Mouse (Mus musculus) lung, adult 2 months (tissue): ENCODE results near the gene Suox. TPM values are rescaled to one million over a fixed set of nuclear protein-coding genes. Genes with fewer than 3 reads are reported as not detected.

Source experiments
- DNase-seq: peaks from one replicate; pipeline ENCODE4 v3.0.0; 2022
- H3K4me1 ChIP-seq: fragments of 200-500 bp; 2 replicates; pipeline ENCODE4 v1.6.1; 2011; ENCODE audit warnings: low read length; ENCODE audit not compliant: control insufficient read depth, insufficient read depth
- H3K4me3 ChIP-seq: fragments of 200-500 bp; replicated peaks from 2 replicates; pipeline ENCODE3; 2011; ENCODE audit warnings: low read depth, mild to moderate bottlenecking, control low read depth, low read length; ENCODE audit errors: extremely low read depth
- CTCF ChIP-seq: fragments of 200-500 bp; IDR thresholded peaks from 2 replicates; pipeline ENCODE4 v1.5.1; 2011; ENCODE audit warnings: mild to moderate bottlenecking, low read length, control low read depth; ENCODE audit not compliant: insufficient read depth
- POLR2A ChIP-seq: fragments of 200-500 bp; IDR thresholded peaks from 2 replicates; pipeline ENCODE4 v1.6.1; 2011; ENCODE audit warnings: low read depth, mild to moderate bottlenecking, control low read depth, low read length, borderline replicate concordance; ENCODE audit errors: extremely low read depth
- WGBS: fragments of 180-500 bp; shearing (Covaris S2); methylation state at CpG from one replicate; pipeline ENCODE4 v1.1.7; 2018; 5-methylcytosine and 5-hydroxymethylcytosine counted together
- polyA plus RNA-seq: library from polyadenylated mRNA; depleted of rRNA; stranded (reverse); fragments of >200 nt; gene quantifications from 2 replicates; pipeline ENCODE4 v1.2.3, GENCODE M21; 2012

Gene Suox
- polyA plus RNA-seq, 1 experiment, result 15.3 TPM

GRCm38 (mm10) chr10:128699611-128700010, 25.7 kb upstream of the Suox start:
- peaks cover 6% of the 10 kb centered on the region for H3K4me1 ChIP-seq
- DNase-seq, result no peak
- H3K4me3 ChIP-seq, result no peak overlapping the region
- 70% methylated on average over 11 of the region's 11 CpGs for WGBS
- TF ChIP-seq POLR2A (no peak), CTCF (no peak)

GRCm38 (mm10) chr10:128699006-128699405, 25.1 kb upstream of the Suox start:
- 82% methylated on average over 5 of the region's 5 CpGs for WGBS
- TF ChIP-seq POLR2A (no peak), CTCF (no peak)
- Histone ChIP-seq H3K4me3 (no peak overlapping the region), H3K4me1 (peaks cover 5% of the 10 kb centered on the region)
- no peak for DNase-seq

- no peak for DNase-seq
- WGBS, result 74% methylated on average over 6 of the region's 6 CpGs
- Histone ChIP-seq H3K4me1 (peaks cover 2% of the 10 kb centered on the region; the same call in 1 of the 2 replicates), H3K4me3 (no peak overlapping the region)
- no peak for TF ChIP-seq CTCF
- no peak for TF ChIP-seq POLR2A
Observed at GRCm38 (mm10) chr10:128697072-128697725, 23.3 kb upstream of the Suox start.

GRCm38 (mm10) chr10:128695992-128696807, 22.3 kb upstream of the Suox start, which contains the start of gene Rab5b:
TSS of gene Rab5b (minus strand) at chr10:128696264.
- Histone ChIP-seq H3K4me1 (peaks cover 2% of the 10 kb centered on the region), H3K4me3 (peak within 1 kb of the TSS; percentile 81)
- TF ChIP-seq POLR2A, result peak; percentile 95
- no peak for TF ChIP-seq CTCF
- peak; percentile 98 for DNase-seq
- under 1% methylated on average over 40 of the region's 40 CpGs for WGBS

GRCm38 (mm10) chr10:128695411-128695991, 21.6 kb upstream of the Suox start:
- H3K4me1 ChIP-seq, result peaks cover 6% of the 10 kb centered on the region
- H3K4me3 ChIP-seq, result peak overlapping the region; percentile 81
- TF ChIP-seq POLR2A, result no peak
- TF ChIP-seq CTCF, result no peak
- no peak for DNase-seq
- WGBS, result under 1% methylated on average over 22 of the region's 22 CpGs

- Histone ChIP-seq H3K4me1 (peaks cover 2% of the 10 kb centered on the region; the same call in 1 of the 2 replicates), H3K4me3 (peak overlapping the region; percentile 63)
- DNase-seq, result no peak
- TF ChIP-seq CTCF, result peak; percentile 28; the same call in 1 of the 2 replicates
- no peak for TF ChIP-seq POLR2A
- WGBS, result 2% methylated on average over 9 of the region's 9 CpGs
Observed at GRCm38 (mm10) chr10:128674469-128675008, 666 bp upstream of the Suox start.

GRCm38 (mm10) chr10:128671148-128671547, 2.7 kb downstream of the Suox start:
- WGBS, result 94% methylated on average over 9 of the region's 9 CpGs
- no peak overlapping the region for H3K4me3 ChIP-seq
- peaks cover 2% of the 10 kb centered on the region; the same call in 1 of the 2 replicates for H3K4me1 ChIP-seq
- DNase-seq, result no peak
- TF ChIP-seq POLR2A (no peak), CTCF (no peak)

GRCm38 (mm10) chr10:128668790-128669672, 4.8 kb downstream of the Suox start:
- TF ChIP-seq CTCF (no peak), POLR2A (no peak)
- WGBS, result 3% methylated on average over 42 of the region's 42 CpGs
- no peaks in the 10 kb centered on the region; the same call in 1 of the 2 replicates for H3K4me1 ChIP-seq
- peak overlapping the region; percentile 42 for H3K4me3 ChIP-seq
- DNase-seq, result peak; percentile 75
